Mouse (Mus musculus) stomach, embryonic 16.5 days (tissue): ENCODE data around the gene Bcdin3d. TPM values are rescaled to one million over a fixed set of nuclear protein-coding genes. Genes with fewer than 3 reads are reported as not detected.
A peak's percentile ranks its signal among the peaks of the same experiment; 100 is the strongest.
"Not testable (repeated sequence)": the region's sequence is repeated elsewhere in the genome, so short reads cannot be mapped to it uniquely, and the experiment has no call there.

Experiments used
- ATAC-seq: fragments of 200-750 bp; cut with Nextera tagmentation; 2 replicates; pipeline ENCODE4 v1.8.0; 2017; ENCODE audit warnings: moderate number of reproducible peaks, moderate TSS enrichment; ENCODE audit not compliant: insufficient read depth, low FRiP score
- H3K27ac ChIP-seq: fragments of 300-500 bp; sonication (generic); 2 replicates; pipeline ENCODE4 v1.5.1; 2014; ENCODE audit warnings: low read length
- H3K27me3 ChIP-seq: fragments of 300-500 bp; sonication (generic); 2 replicates; pipeline ENCODE4 v1.6.1; 2014; ENCODE audit warnings: low read length, control low read depth, mixed read lengths; ENCODE audit not compliant: control insufficient read depth, insufficient read depth
- H3K36me3 ChIP-seq: fragments of 300-500 bp; sonication (generic); 2 replicates; pipeline ENCODE4 v1.6.1; 2014; ENCODE audit warnings: low read length; ENCODE audit not compliant: control insufficient read depth, insufficient read depth
- H3K4me1 ChIP-seq: fragments of 300-500 bp; sonication (generic); 2 replicates; pipeline ENCODE4 v1.6.1; 2014; ENCODE audit warnings: low read length, control low read depth, mixed read lengths; ENCODE audit not compliant: control insufficient read depth, insufficient read depth
- H3K4me2 ChIP-seq: fragments of 300-500 bp; sonication (generic); 2 replicates; pipeline ENCODE4 v1.6.1; 2014; ENCODE audit warnings: low read depth, low read length, mixed read lengths
- H3K4me3 ChIP-seq: fragments of 300-500 bp; sonication (generic); replicated peaks from 2 replicates; pipeline ENCODE4 v1.5.1; 2014; ENCODE audit warnings: mild to moderate bottlenecking, low read length
- H3K9ac ChIP-seq: fragments of 300-500 bp; sonication (generic); 2 replicates; pipeline ENCODE4 v1.6.1; 2014; ENCODE audit warnings: low read length
- H3K9me3 ChIP-seq: fragments of 300-500 bp; sonication (generic); replicated peaks from 2 replicates; pipeline ENCODE4 v1.6.1; 2016; ENCODE audit warnings: low read length, control low read depth; ENCODE audit not compliant: control insufficient read depth
- WGBS: fragments of 180-500 bp; shearing (Covaris S2); extraction: QIAGEN DNeasy Blood & Tissue Kit; methylation state at CpG from one replicate; pipeline ENCODE4 v1.1.7; 2014; 5-methylcytosine and 5-hydroxymethylcytosine counted together
- polyA plus RNA-seq: library from polyadenylated mRNA; unstranded; fragments of >200 nt; fragmentation: Nextera tagmentation; extraction: Ambion mirVana; gene quantifications from 2 replicates; pipeline ENCODE4 v1.2.1, GENCODE M21; 2015

The Bcdin3d gene
- polyA plus RNA-seq, 1 experiment from 2014 or later: 12.9 TPM

- no peak for ATAC-seq
- Histone ChIP-seq H3K9ac (peak overlapping the region; percentile 3; the same call in 1 of the 2 replicates), H3K4me3 (no peak overlapping the region), H3K9me3 (no peaks in the 10 kb centered on the region), H3K27me3 (no peaks in the 10 kb centered on the region), H3K4me1 (peaks cover 13% of the 10 kb centered on the region), H3K27ac (peak overlapping the region; percentile 48; the same call in 1 of the 2 replicates), H3K36me3 (no peaks in the 10 kb centered on the region), H3K4me2 (no peak overlapping the region)
- WGBS: 45% methylated on average over 8 of the region's 8 CpGs
Measured at GRCm38 (mm10) chr15:99449751-99450280, 24.7 kb downstream of the Bcdin3d start.

- ATAC-seq: peak; percentile 66
- Histone ChIP-seq H3K27ac (peak overlapping the region; percentile 48; the same call in 1 of the 2 replicates), H3K9ac (peak overlapping the region; percentile 3), H3K4me2 (no peak overlapping the region), H3K36me3 (no peaks in the 10 kb centered on the region), H3K4me3 (no peak overlapping the region), H3K4me1 (peaks cover 13% of the 10 kb centered on the region), H3K27me3 (no peaks in the 10 kb centered on the region), H3K9me3 (no peaks in the 10 kb centered on the region)
- 68% methylated on average over 9 of the region's 9 CpGs for WGBS
Measured at GRCm38 (mm10) chr15:99449131-99449750, 25.3 kb downstream of the Bcdin3d start.

- 86% methylated on average over 10 of the region's 10 CpGs for WGBS
- H3K4me1 ChIP-seq: peaks cover 27% of the 10 kb centered on the region
Measured at GRCm38 (mm10) chr15:99446136-99446535, 28.4 kb downstream of the Bcdin3d start.

GRCm38 (mm10) chr15:99445567-99445966 is 29.0 kb downstream of the Bcdin3d start:
- no peak for ATAC-seq
- peaks cover 33% of the 10 kb centered on the region for H3K4me1 ChIP-seq
- WGBS: 52% methylated on average over 6 of the region's 6 CpGs
- no peak overlapping the region for H3K4me2 ChIP-seq
- no peak overlapping the region for H3K27ac ChIP-seq
- H3K9ac ChIP-seq: no peak overlapping the region
- H3K9me3 ChIP-seq: no peaks in the 10 kb centered on the region
- H3K36me3 ChIP-seq: no peaks in the 10 kb centered on the region
- no peaks in the 10 kb centered on the region for H3K27me3 ChIP-seq
- H3K4me3 ChIP-seq: no peak overlapping the region

More at GRCm38 (mm10) chr15:99446136-99446535, 28.4 kb downstream of the Bcdin3d start:
- H3K36me3 ChIP-seq, H3K4me2 ChIP-seq, H3K9me3 ChIP-seq, H3K4me3 ChIP-seq, H3K27ac ChIP-seq, H3K27me3 ChIP-seq, H3K9ac ChIP-seq, ATAC-seq: not testable (repeated sequence)

- 62% methylated on average over 7 of the region's 7 CpGs for WGBS
- H3K27ac ChIP-seq: no peak overlapping the region
- peaks cover 45% of the 10 kb centered on the region for H3K4me1 ChIP-seq
- H3K9ac ChIP-seq: no peak overlapping the region
- H3K27me3 ChIP-seq: no peaks in the 10 kb centered on the region
- no peaks in the 10 kb centered on the region for H3K36me3 ChIP-seq
- H3K9me3 ChIP-seq: no peaks in the 10 kb centered on the region
- H3K4me2 ChIP-seq: no peak overlapping the region
- no peak overlapping the region for H3K4me3 ChIP-seq
- ATAC-seq: no peak
Measured at GRCm38 (mm10) chr15:99442358-99442757, 32.2 kb downstream of the Bcdin3d start.

GRCm38 (mm10) chr15:99440816-99441457 is 33.6 kb downstream of the Bcdin3d start:
- no peak overlapping the region for H3K4me3 ChIP-seq
- no peak for ATAC-seq

GRCm38 (mm10) chr15:99440112-99440815 is 34.3 kb downstream of the Bcdin3d start:
- peak; percentile 89 for ATAC-seq
- no peaks in the 10 kb centered on the region for H3K36me3 ChIP-seq
- H3K4me1 ChIP-seq: peaks cover 53% of the 10 kb centered on the region
- H3K27ac ChIP-seq: peak overlapping the region; percentile 93
- no peaks in the 10 kb centered on the region for H3K9me3 ChIP-seq
- WGBS: 38% methylated on average over 2 of the region's 2 CpGs
- peak overlapping the region; percentile 19; the same call in 1 of the 2 replicates for H3K9ac ChIP-seq
- peak overlapping the region; percentile 39 for H3K4me2 ChIP-seq
- no peak overlapping the region for H3K4me3 ChIP-seq
- H3K27me3 ChIP-seq: no peaks in the 10 kb centered on the region

More at GRCm38 (mm10) chr15:99440816-99441457, 33.6 kb downstream of the Bcdin3d start:
- Histone ChIP-seq H3K4me1 (peaks cover 53% of the 10 kb centered on the region), H3K27ac (peak overlapping the region; percentile 93), H3K9ac (peak overlapping the region; percentile 4), H3K4me2 (peak overlapping the region; percentile 39), H3K9me3 (no peaks in the 10 kb centered on the region), H3K27me3 (no peaks in the 10 kb centered on the region), H3K36me3 (no peaks in the 10 kb centered on the region)
- WGBS: 27% methylated on average over 8 of the region's 8 CpGs

GRCm38 (mm10) chr15:99438966-99439698 is 35.4 kb downstream of the Bcdin3d start:
- H3K4me1 ChIP-seq: peaks cover 53% of the 10 kb centered on the region
- H3K27ac ChIP-seq: peak overlapping the region; percentile 29; the same call in 1 of the 2 replicates
- H3K4me2 ChIP-seq: no peak overlapping the region
- no peaks in the 10 kb centered on the region for H3K36me3 ChIP-seq
- H3K9me3 ChIP-seq: no peaks in the 10 kb centered on the region
- H3K9ac ChIP-seq: no peak overlapping the region
- H3K27me3 ChIP-seq: no peaks in the 10 kb centered on the region
- WGBS: 70% methylated on average over 8 of the region's 8 CpGs
- no peak for ATAC-seq
- no peak overlapping the region for H3K4me3 ChIP-seq
